Mouse (Mus musculus): ENCODE results near the gene Traf3ip2. TPM values are rescaled to one million over a fixed set of nuclear protein-coding genes. Genes with fewer than 3 reads are reported as not detected.

Traf3ip2 gene
- polyA plus RNA-seq, 1 experiment from 2014 or later: 5.7 TPM

- Histone ChIP-seq H3K4me2 (ENCODE audit: low read depth, low read length) (no peak overlapping the region), H3K9ac (replicated peaks; ENCODE audit: low read depth, low read length) (no peak overlapping the region), H3K27ac (ENCODE audit: low read depth, low read length) (no peak overlapping the region), H3K9me3 (ENCODE audit: control insufficient read depth, low read length) (no peaks in the 10 kb centered on the region), H3K36me3 (ENCODE audit: control insufficient read depth, insufficient read depth, low read length) (no peaks in the 10 kb centered on the region), H3K4me3 (ENCODE audit: low read depth, low read length) (no peak overlapping the region), H3K27me3 (ENCODE audit: control insufficient read depth, insufficient read depth, low read length) (no peaks in the 10 kb centered on the region), H3K4me1 (ENCODE audit: control insufficient read depth, insufficient read depth, low read length) (peaks cover 15% of the 10 kb centered on the region)
- 48% methylated on average over 8 of the region's 8 CpGs for WGBS
- peak; percentile 38; the same call in 1 of the 2 replicates for ATAC-seq (ENCODE audit: low read depth)
Measured at GRCm38 (mm10) chr10:39654001-39654416, 41.3 kb downstream of the Traf3ip2 start.

- H3K4me1 ChIP-seq (ENCODE audit: control insufficient read depth, insufficient read depth, low read length): peaks cover 30% of the 10 kb centered on the region
- WGBS: 24% methylated on average over 5 of the region's 5 CpGs
- no peak for ATAC-seq (ENCODE audit: low read depth)
- H3K9ac ChIP-seq (replicated peaks; ENCODE audit: low read depth, low read length): no peak overlapping the region; the same call in 1 of the 2 replicates
- H3K27ac ChIP-seq (ENCODE audit: low read depth, low read length): peak overlapping the region; percentile 86
- no peak overlapping the region for H3K4me3 ChIP-seq (ENCODE audit: low read depth, low read length)
- no peak overlapping the region for H3K4me2 ChIP-seq (ENCODE audit: low read depth, low read length)
- no peaks in the 10 kb centered on the region for H3K27me3 ChIP-seq (ENCODE audit: control insufficient read depth, insufficient read depth, low read length)
- H3K36me3 ChIP-seq (ENCODE audit: control insufficient read depth, insufficient read depth, low read length): no peaks in the 10 kb centered on the region
- H3K9me3 ChIP-seq (ENCODE audit: control insufficient read depth, low read length): no peaks in the 10 kb centered on the region
Measured at GRCm38 (mm10) chr10:39658901-39659410, 46.2 kb downstream of the Traf3ip2 start.

- H3K4me2 ChIP-seq (ENCODE audit: low read depth, low read length): no peak overlapping the region
- 6% methylated on average over 11 of the region's 11 CpGs for WGBS
- H3K4me1 ChIP-seq (ENCODE audit: control insufficient read depth, insufficient read depth, low read length): peaks cover 26% of the 10 kb centered on the region
- no peak overlapping the region for H3K4me3 ChIP-seq (ENCODE audit: low read depth, low read length)
- H3K27me3 ChIP-seq (ENCODE audit: control insufficient read depth, insufficient read depth, low read length): no peaks in the 10 kb centered on the region
- H3K36me3 ChIP-seq (ENCODE audit: control insufficient read depth, insufficient read depth, low read length): no peaks in the 10 kb centered on the region
- no peak overlapping the region; the same call in 1 of the 2 replicates for H3K9ac ChIP-seq (replicated peaks; ENCODE audit: low read depth, low read length)
- H3K9me3 ChIP-seq (ENCODE audit: control insufficient read depth, low read length): no peaks in the 10 kb centered on the region
- ATAC-seq (ENCODE audit: low read depth): peak; percentile 84
- H3K27ac ChIP-seq (ENCODE audit: low read depth, low read length): peak overlapping the region; percentile 86
Measured at GRCm38 (mm10) chr10:39659411-39660268, 46.9 kb downstream of the Traf3ip2 start.

- no peak overlapping the region for H3K4me3 ChIP-seq (ENCODE audit: low read depth, low read length)
- H3K27me3 ChIP-seq (ENCODE audit: control insufficient read depth, insufficient read depth, low read length): no peaks in the 10 kb centered on the region
- no peak overlapping the region for H3K9ac ChIP-seq (replicated peaks; ENCODE audit: low read depth, low read length)
- H3K4me1 ChIP-seq (ENCODE audit: control insufficient read depth, insufficient read depth, low read length): peaks cover 31% of the 10 kb centered on the region
- H3K27ac ChIP-seq (ENCODE audit: low read depth, low read length): peak overlapping the region; percentile 86
- H3K4me2 ChIP-seq (ENCODE audit: low read depth, low read length): no peak overlapping the region
- WGBS: 44% methylated on average over 3 of the region's 3 CpGs
- H3K36me3 ChIP-seq (ENCODE audit: control insufficient read depth, insufficient read depth, low read length): no peaks in the 10 kb centered on the region
- H3K9me3 ChIP-seq (ENCODE audit: control insufficient read depth, low read length): no peaks in the 10 kb centered on the region
- ATAC-seq (ENCODE audit: low read depth): no peak; the same call in 1 of the 2 replicates
Measured at GRCm38 (mm10) chr10:39660269-39660655, 47.5 kb downstream of the Traf3ip2 start.

- Histone ChIP-seq H3K4me2 (ENCODE audit: low read depth, low read length) (no peak overlapping the region), H3K36me3 (ENCODE audit: control insufficient read depth, insufficient read depth, low read length) (no peaks in the 10 kb centered on the region), H3K9me3 (ENCODE audit: control insufficient read depth, low read length) (no peaks in the 10 kb centered on the region), H3K4me1 (ENCODE audit: control insufficient read depth, insufficient read depth, low read length) (peaks cover 31% of the 10 kb centered on the region), H3K4me3 (ENCODE audit: low read depth, low read length) (no peak overlapping the region), H3K27me3 (ENCODE audit: control insufficient read depth, insufficient read depth, low read length) (no peaks in the 10 kb centered on the region), H3K27ac (ENCODE audit: low read depth, low read length) (peak overlapping the region; percentile 86), H3K9ac (replicated peaks; ENCODE audit: low read depth, low read length) (no peak overlapping the region)
- WGBS: 27% methylated on average over 5 of the region's 5 CpGs
- no peak for ATAC-seq (ENCODE audit: low read depth)
Measured at GRCm38 (mm10) chr10:39660698-39661097, 48.0 kb downstream of the Traf3ip2 start.

- WGBS: 51% methylated on average over 4 of the region's 4 CpGs
- Histone ChIP-seq H3K4me2 (ENCODE audit: low read depth, low read length) (no peak overlapping the region), H3K27me3 (ENCODE audit: control insufficient read depth, insufficient read depth, low read length) (no peaks in the 10 kb centered on the region), H3K36me3 (ENCODE audit: control insufficient read depth, insufficient read depth, low read length) (no peaks in the 10 kb centered on the region), H3K4me3 (ENCODE audit: low read depth, low read length) (no peak overlapping the region), H3K9me3 (ENCODE audit: control insufficient read depth, low read length) (no peaks in the 10 kb centered on the region), H3K4me1 (ENCODE audit: control insufficient read depth, insufficient read depth, low read length) (peaks cover 14% of the 10 kb centered on the region), H3K9ac (replicated peaks; ENCODE audit: low read depth, low read length) (no peak overlapping the region), H3K27ac (ENCODE audit: low read depth, low read length) (peak overlapping the region; percentile 60; the same call in 1 of the 2 replicates)
- ATAC-seq (ENCODE audit: low read depth): peak; percentile 52; the same call in 1 of the 2 replicates
Measured at GRCm38 (mm10) chr10:39665071-39665502, 52.4 kb downstream of the Traf3ip2 start.

- no peak overlapping the region for H3K27ac ChIP-seq (ENCODE audit: low read depth, low read length)
- ATAC-seq (ENCODE audit: low read depth): no peak
- no peak overlapping the region for H3K4me2 ChIP-seq (ENCODE audit: low read depth, low read length)
- no peak overlapping the region for H3K9ac ChIP-seq (replicated peaks; ENCODE audit: low read depth, low read length)
- 72% methylated on average over 3 of the region's 3 CpGs for WGBS
- H3K36me3 ChIP-seq (ENCODE audit: control insufficient read depth, insufficient read depth, low read length): no peaks in the 10 kb centered on the region
- H3K27me3 ChIP-seq (ENCODE audit: control insufficient read depth, insufficient read depth, low read length): no peaks in the 10 kb centered on the region
- no peak overlapping the region for H3K4me3 ChIP-seq (ENCODE audit: low read depth, low read length)
- peaks cover 5% of the 10 kb centered on the region for H3K4me1 ChIP-seq (ENCODE audit: control insufficient read depth, insufficient read depth, low read length)
- no peaks in the 10 kb centered on the region for H3K9me3 ChIP-seq (ENCODE audit: control insufficient read depth, low read length)
Measured at GRCm38 (mm10) chr10:39666027-39666426, 53.3 kb downstream of the Traf3ip2 start.

GRCm38 (mm10) chr10:39671451-39671850 lies 58.7 kb downstream of the Traf3ip2 start:
- no peak overlapping the region for H3K4me2 ChIP-seq (ENCODE audit: low read depth, low read length)
- 96% methylated on average over 1 of the region's 1 CpGs for WGBS
- H3K4me3 ChIP-seq (ENCODE audit: low read depth, low read length): no peak overlapping the region
- no peak for ATAC-seq (ENCODE audit: low read depth)
- no peak overlapping the region for H3K27ac ChIP-seq (ENCODE audit: low read depth, low read length)
- no peaks in the 10 kb centered on the region for H3K36me3 ChIP-seq (ENCODE audit: control insufficient read depth, insufficient read depth, low read length)
- H3K4me1 ChIP-seq (ENCODE audit: control insufficient read depth, insufficient read depth, low read length): peaks cover 14% of the 10 kb centered on the region
- H3K9ac ChIP-seq (replicated peaks; ENCODE audit: low read depth, low read length): no peak overlapping the region
- H3K27me3 ChIP-seq (ENCODE audit: control insufficient read depth, insufficient read depth, low read length): no peaks in the 10 kb centered on the region
- H3K9me3 ChIP-seq (ENCODE audit: control insufficient read depth, low read length): no peaks in the 10 kb centered on the region

- Histone ChIP-seq H3K9me3 (ENCODE audit: control insufficient read depth, low read length) (no peaks in the 10 kb centered on the region), H3K4me2 (ENCODE audit: low read depth, low read length) (no peak overlapping the region), H3K27ac (ENCODE audit: low read depth, low read length) (peak overlapping the region; percentile 55), H3K4me1 (ENCODE audit: control insufficient read depth, insufficient read depth, low read length) (peaks cover 14% of the 10 kb centered on the region), H3K27me3 (ENCODE audit: control insufficient read depth, insufficient read depth, low read length) (no peaks in the 10 kb centered on the region), H3K4me3 (ENCODE audit: low read depth, low read length) (no peak overlapping the region), H3K36me3 (ENCODE audit: control insufficient read depth, insufficient read depth, low read length) (no peaks in the 10 kb centered on the region), H3K9ac (replicated peaks; ENCODE audit: low read depth, low read length) (no peak overlapping the region)
- WGBS: 6% methylated on average over 4 of the region's 4 CpGs
- ATAC-seq (ENCODE audit: low read depth): peak; percentile 93
Measured at GRCm38 (mm10) chr10:39672547-39673051, 59.9 kb downstream of the Traf3ip2 start.

All from neural tube, embryonic 14.5 days (tissue).